Mouse (Mus musculus) CD8-positive naive resting alpha-beta T cell, adult 2 months (primary cell): ENCODE results near the gene Apol11b.
A peak's percentile ranks its signal among the peaks of the same experiment; 100 is the strongest.
"Not testable (repeated sequence)": the region's sequence is repeated elsewhere in the genome, so short reads cannot be mapped to it uniquely, and the experiment has no call there.

ENCODE experiments used
- DNase-seq, 2 experiments: peaks; one replicate each; pipeline ENCODE4 v3.0.0; 2022; ENCODE audit warnings: low read depth in 2 of 2, low spot score in 2 of 2

Gene Apol11b

DNA sequence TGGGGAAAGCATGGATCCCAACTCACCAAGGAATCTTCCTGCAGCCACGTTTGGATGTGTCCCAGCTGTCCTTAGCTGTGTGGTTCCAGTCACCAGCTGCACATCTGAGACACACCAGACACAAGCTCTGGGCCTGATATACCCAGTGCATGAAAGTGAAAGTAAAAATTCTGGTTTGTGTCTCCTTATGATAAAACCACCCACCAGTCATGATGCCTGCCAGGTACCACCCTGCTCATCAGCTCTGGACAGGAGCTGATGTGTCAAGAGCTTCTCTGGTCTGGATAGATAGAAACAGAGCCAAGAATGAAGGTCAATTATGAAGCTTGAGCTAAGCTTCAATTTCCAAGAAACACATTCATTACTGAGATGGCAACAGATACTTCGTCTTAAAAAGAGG, at the start of gene Apol11b:
Gene Apol11b (minus strand): TSS at position 111 of the 400 bp plus-strand sequence.
- DNase-seq, result not testable (repeated sequence)

DNA sequence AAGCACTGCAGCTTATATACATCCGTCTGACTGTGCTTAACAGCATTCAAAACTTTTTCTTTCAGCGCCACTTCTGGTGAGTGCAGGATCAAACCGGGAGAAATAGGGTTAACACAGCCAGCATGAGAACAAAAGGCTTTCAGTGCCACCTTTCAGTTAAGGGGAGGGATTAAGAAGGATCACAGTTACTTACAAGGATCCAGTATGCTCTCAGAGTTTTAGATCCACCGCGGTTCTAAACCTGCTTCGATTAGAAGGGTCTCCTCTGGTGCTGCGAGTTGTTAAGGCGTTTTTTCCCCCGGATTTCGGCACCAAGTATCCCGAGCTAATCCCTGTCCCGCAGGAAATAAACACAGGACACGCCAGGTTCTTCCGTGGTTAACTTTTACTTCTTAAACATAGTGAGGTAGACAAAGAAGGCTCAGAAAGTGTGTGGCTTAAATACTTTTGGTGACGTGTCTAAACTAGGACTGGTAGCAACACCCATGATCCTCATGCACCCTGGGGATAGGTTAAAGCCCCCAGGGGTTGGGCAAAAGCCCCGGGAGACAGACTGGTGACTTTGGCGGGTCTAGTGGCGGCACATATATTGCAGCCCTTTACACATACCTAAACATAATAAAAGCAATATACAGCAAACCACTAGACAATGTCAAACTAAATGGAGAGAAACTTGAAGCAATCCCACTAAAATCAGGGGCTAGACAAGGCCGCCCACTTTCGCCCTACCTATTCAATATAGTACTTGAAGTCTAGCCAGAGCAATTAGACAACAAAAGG, 48.6 kb upstream of the Apol11b start:
- not testable (repeated sequence) for DNase-seq

DNA sequence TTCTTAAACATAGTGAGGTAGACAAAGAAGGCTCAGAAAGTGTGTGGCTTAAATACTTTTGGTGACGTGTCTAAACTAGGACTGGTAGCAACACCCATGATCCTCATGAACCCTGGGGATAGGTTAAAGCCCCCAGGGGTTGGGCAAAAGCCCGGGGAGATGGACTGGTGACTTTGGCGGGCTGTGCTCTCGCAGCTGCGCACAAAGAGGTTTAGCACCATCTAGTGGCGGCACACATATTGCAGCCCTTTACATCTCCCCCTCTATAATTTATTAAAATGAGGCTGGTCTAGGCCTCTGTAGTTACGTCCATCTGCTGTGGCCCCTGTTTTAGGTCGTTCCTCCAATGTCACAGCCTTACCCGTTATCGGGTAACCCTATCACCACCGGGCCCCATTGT, 40.9 kb upstream of the Apol11b start:
- peak; percentile 26 to 55 for DNase-seq

DNA sequence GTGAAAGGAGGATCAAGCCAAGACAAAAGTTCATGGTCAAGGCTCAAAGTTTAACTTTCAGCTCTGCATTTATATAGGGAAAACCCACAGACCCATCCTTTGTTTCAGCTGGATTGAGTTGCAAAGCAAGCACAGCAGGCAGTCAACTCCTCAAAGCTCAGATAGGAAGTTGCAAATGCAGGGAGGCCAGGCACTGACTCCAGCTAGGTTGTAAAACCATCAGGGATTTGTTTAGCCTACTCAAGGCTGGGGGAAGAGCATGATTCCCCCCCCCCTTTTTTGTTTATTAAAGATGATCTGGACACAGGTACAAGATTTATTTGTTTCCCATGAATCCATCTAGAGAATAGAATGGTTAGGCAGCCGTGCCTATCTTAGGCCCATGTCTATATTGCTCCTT, 31.0 kb upstream of the Apol11b start:
- not testable (repeated sequence) for DNase-seq

DNA sequence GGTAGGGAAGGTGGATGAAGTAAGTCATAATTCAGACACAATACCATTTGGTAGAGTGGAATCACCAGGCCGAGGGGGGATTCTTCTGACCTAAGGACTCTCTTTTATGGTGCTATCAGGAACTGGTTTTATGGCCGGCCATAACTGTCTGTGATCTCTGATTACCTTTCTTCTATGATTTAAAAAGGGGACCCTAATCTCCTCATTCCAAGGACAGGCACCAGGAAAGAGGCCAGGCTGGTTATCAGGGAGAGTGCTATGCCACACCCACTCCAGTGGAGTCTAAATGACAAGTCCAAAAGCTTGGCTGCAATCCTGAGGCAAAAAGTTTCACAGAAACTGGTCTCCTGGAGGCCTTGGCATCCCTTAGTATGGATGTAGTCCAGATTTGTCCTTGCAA, 18.8 kb upstream of the Apol11b start:
- not testable (repeated sequence) for DNase-seq

GRCm38 (mm10) chr15:77659773-77660172, 16.7 kb upstream of the Apol11b start:
- DNase-seq, result not testable (repeated sequence)

- DNase-seq, result not testable (repeated sequence)
Observed at GRCm38 (mm10) chr15:77651143-77651542, 8.1 kb upstream of the Apol11b start.

- not testable (repeated sequence) for DNase-seq
Observed at GRCm38 (mm10) chr15:77629822-77630221, 13.3 kb downstream of the Apol11b start.

DNA sequence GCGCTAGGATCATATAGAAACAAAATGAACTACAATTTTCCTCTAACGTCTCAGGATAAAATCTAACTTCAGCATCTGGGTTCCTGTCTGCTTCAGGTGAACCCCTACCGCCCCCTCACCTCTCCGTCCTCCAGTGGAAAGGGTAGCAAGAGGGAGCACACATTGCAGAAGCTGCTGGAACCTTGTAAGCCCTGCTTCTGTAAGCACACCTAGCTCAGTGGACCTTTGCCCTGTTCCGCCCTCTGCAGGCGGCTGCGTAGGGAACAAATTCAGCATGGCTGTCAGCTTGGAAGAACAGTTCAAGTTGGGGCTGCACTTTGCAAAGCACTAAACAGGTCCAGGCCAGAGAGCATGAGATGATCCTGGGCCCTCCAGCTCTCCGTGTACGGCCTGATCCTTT, 14.4 kb downstream of the Apol11b start:
- not testable (repeated sequence) for DNase-seq

GRCm38 (mm10) chr15:77626471-77626870, 16.6 kb downstream of the Apol11b start:
- DNase-seq, result not testable (repeated sequence)

DNA sequence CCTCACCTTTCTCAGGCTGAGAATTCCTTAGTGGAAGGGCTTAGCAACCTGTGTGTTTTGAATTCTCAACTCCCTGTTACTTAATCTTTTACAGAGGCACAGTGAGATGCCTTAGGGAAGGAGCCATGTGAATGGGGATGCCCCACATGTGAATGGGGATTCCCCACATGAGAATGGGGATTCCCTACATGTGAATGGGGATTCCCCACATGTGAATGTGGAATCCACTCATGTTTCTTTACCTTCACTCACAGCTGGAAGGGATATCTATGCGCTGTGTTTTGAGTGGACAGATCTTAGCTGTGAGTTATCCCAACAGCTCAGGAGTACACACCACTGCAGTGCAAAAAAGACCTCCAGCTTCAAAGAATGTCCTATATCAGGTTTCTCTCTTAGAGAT, 18.4 kb downstream of the Apol11b start:
- no peak for DNase-seq

DNA sequence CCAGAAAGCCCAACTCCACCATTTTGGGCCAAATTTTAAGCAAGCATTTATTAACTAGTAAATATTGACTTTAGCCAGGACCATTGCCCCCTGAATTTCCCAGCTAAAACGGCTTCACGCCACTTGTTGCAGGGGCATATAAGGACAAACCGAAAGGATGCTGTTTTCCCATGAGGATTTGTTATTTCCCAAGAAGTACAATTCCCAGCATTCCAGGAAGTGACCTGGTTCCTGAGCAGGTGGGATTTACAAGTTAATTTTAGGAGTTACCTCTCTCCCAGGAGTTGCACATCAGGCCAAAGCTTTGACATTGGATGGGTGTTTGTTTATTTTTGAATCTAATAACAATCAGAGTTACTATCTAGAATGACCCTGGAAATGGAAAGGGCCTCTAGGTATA, 37.0 kb downstream of the Apol11b start:
- DNase-seq, result no peak

- DNase-seq, result no peak
Observed at GRCm38 (mm10) chr15:77598958-77599357, 44.1 kb downstream of the Apol11b start, which contains the start of gene Gm36245. Gene Gm36245 (plus strand): TSS chr15:77599258.

DNA sequence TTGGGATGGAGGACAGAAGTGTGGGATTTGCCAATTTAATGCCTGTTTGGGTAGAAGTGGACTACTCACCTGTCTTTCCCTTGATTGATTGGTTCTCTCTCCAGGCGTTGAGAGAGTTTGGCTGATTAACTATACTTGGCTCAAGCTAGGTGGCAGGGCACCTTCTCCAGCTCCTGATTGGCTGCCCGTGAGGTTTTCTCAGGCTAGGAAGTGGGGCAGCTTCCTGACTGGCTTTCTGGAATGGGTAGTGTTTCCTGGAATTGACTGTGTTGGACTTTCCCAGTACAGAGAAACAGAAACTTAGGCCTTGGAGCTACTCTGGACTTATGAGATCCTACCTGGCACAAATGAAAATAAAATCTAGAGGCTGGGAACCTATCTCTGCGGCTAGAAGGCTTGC, 44.7 kb downstream of the Apol11b start:
- DNase-seq, result no peak

GRCm38 (mm10) chr15:77595961-77596360, 47.1 kb downstream of the Apol11b start, which contains the start of gene Apol10b:
Gene Apol10b (minus strand): TSS chr15:77596125.
- DNase-seq, result no peak

- DNase-seq, result no peak
Observed at GRCm38 (mm10) chr15:77593557-77593956, 49.5 kb downstream of the Apol11b start.

- DNase-seq, result no peak
Observed at GRCm38 (mm10) chr15:77590881-77591280, 52.2 kb downstream of the Apol11b start.

DNA sequence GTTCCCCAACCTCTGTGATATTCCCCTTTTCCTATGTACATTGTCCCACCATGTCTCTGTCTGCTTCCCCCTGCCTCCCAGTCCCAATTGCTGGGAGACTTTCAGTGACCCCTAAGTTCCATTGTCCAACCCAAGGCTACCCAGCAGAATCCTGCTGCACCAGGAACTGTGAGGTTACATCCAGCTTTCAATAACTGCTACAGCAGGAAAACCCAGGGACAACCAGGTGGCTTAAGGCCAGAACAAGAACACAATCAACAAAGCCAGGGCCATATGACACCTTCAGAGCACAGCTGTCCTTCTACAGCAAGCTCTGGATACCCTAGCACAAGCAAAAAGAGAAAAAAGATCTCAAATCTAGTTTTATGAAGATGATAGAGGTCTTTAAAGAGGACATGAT, 54.1 kb downstream of the Apol11b start:
- DNase-seq, result no peak

- no peak for DNase-seq
Observed at GRCm38 (mm10) chr15:77587026-77587425, 56.1 kb downstream of the Apol11b start.
